Mouse (Mus musculus): ENCODE data around the gene Rab44. TPM values are rescaled to one million over a fixed set of nuclear protein-coding genes. Genes with fewer than 3 reads are reported as not detected.

The Rab44 gene
- polyA plus RNA-seq, 1 experiment from 2014 or later: not detected

DNA sequence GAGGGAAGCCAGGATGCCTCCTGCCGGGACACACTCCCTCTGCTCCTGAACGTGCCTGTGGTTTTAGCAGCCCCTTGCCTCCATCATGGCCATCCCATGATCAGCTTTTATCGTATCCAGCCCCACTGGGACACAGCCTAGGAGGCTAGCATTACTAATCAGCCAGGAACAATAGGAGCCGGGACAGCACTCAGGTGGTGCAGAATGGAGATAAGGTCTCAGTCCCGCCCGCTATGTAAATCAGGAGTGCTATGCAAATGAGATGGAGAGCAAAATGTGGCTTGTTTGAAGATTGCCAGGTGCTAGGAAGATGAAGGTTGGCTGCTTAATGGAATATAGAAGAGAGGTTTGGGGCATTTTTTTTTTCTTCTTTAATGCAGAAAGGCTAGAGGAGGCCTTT is 51.5 kb downstream of the Rab44 start:
- WGBS: 12% methylated on average over 6 of the region's 6 CpGs
- Histone ChIP-seq H3K4me3 (ENCODE audit: low read depth, low read length) (no peak overlapping the region), H3K27ac (ENCODE audit: low read depth, low read length) (no peak overlapping the region), H3K9me3 (ENCODE audit: control insufficient read depth, low read length) (no peaks in the 10 kb centered on the region), H3K9ac (replicated peaks; ENCODE audit: low read depth, low read length) (no peak overlapping the region), H3K36me3 (ENCODE audit: control insufficient read depth, insufficient read depth, low read length) (no peaks in the 10 kb centered on the region), H3K4me2 (ENCODE audit: low read depth, low read length) (no peak overlapping the region), H3K4me1 (ENCODE audit: control insufficient read depth, insufficient read depth, low read length) (peaks cover 4% of the 10 kb centered on the region; the same call in 1 of the 2 replicates), H3K27me3 (ENCODE audit: control insufficient read depth, insufficient read depth, low read length) (no peaks in the 10 kb centered on the region)
- peak; percentile 30; the same call in 1 of the 2 replicates for ATAC-seq (ENCODE audit: low read depth)

- H3K27ac ChIP-seq (ENCODE audit: low read depth, low read length): no peak overlapping the region
- H3K9ac ChIP-seq (replicated peaks; ENCODE audit: low read depth, low read length): no peak overlapping the region
Observed at GRCm38 (mm10) chr17:29165967-29166578, 52.1 kb downstream of the Rab44 start.

GRCm38 (mm10) chr17:29167371-29167770 is 53.4 kb downstream of the Rab44 start:
- 71% methylated on average over 6 of the region's 6 CpGs for WGBS
- Histone ChIP-seq H3K27ac (ENCODE audit: low read depth, low read length) (no peak overlapping the region), H3K9me3 (ENCODE audit: control insufficient read depth, low read length) (no peaks in the 10 kb centered on the region), H3K9ac (replicated peaks; ENCODE audit: low read depth, low read length) (no peak overlapping the region), H3K4me3 (ENCODE audit: low read depth, low read length) (no peak overlapping the region), H3K36me3 (ENCODE audit: control insufficient read depth, insufficient read depth, low read length) (no peaks in the 10 kb centered on the region), H3K4me1 (ENCODE audit: control insufficient read depth, insufficient read depth, low read length) (peaks cover 4% of the 10 kb centered on the region; the same call in 1 of the 2 replicates), H3K4me2 (ENCODE audit: low read depth, low read length) (no peak overlapping the region), H3K27me3 (ENCODE audit: control insufficient read depth, insufficient read depth, low read length) (no peaks in the 10 kb centered on the region)
- no peak for ATAC-seq (ENCODE audit: low read depth)

More at GRCm38 (mm10) chr17:29165967-29166578, 52.1 kb downstream of the Rab44 start:
- no peaks in the 10 kb centered on the region for H3K9me3 ChIP-seq (ENCODE audit: control insufficient read depth, low read length)
- no peak overlapping the region for H3K4me3 ChIP-seq (ENCODE audit: low read depth, low read length)
- peaks cover 4% of the 10 kb centered on the region; the same call in 1 of the 2 replicates for H3K4me1 ChIP-seq (ENCODE audit: control insufficient read depth, insufficient read depth, low read length)
- ATAC-seq (ENCODE audit: low read depth): no peak
- H3K36me3 ChIP-seq (ENCODE audit: control insufficient read depth, insufficient read depth, low read length): no peaks in the 10 kb centered on the region
- no peaks in the 10 kb centered on the region for H3K27me3 ChIP-seq (ENCODE audit: control insufficient read depth, insufficient read depth, low read length)
- 46% methylated on average over 8 of the region's 8 CpGs for WGBS
- no peak overlapping the region for H3K4me2 ChIP-seq (ENCODE audit: low read depth, low read length)

- ATAC-seq (ENCODE audit: low read depth): no peak
- WGBS: 82% methylated on average over 4 of the region's 4 CpGs
Observed at GRCm38 (mm10) chr17:29168438-29168837, 54.5 kb downstream of the Rab44 start.

DNA sequence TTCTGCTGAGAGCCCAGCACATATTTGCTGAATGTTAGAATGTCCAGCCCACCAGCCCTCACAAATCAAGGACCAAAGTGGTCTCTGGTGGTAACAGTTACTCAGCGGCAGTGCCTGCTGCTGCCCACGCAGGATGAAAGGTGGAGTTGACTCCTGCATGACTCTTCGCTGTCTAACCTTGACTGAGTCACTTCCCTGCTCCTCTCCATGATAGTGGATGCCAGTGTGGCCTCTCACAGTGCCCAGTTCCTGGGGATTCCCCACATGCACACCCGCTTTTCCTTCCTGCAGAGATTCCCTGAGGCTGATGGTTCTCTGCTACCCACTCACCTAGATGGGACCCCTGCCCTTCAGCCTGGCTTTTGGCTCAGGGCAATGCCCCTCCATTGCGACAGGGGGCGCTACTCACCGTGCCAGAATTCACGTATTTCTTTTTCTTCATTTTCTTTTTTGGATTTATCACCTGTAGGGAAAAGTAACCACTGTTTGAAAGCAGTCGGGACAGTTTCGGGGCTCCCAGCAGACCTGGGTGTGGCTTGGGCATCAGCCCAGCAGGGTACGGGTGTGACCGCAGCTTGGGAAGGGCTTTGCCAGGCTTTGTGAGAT is 55.2 kb downstream of the Rab44 start:
- Histone ChIP-seq H3K27me3 (ENCODE audit: control insufficient read depth, insufficient read depth, low read length) (no peaks in the 10 kb centered on the region), H3K36me3 (ENCODE audit: control insufficient read depth, insufficient read depth, low read length) (no peaks in the 10 kb centered on the region), H3K4me3 (ENCODE audit: low read depth, low read length) (no peak overlapping the region), H3K9ac (replicated peaks; ENCODE audit: low read depth, low read length) (no peak overlapping the region), H3K4me1 (ENCODE audit: control insufficient read depth, insufficient read depth, low read length) (peaks cover 4% of the 10 kb centered on the region; the same call in 1 of the 2 replicates), H3K27ac (ENCODE audit: low read depth, low read length) (no peak overlapping the region), H3K4me2 (ENCODE audit: low read depth, low read length) (no peak overlapping the region), H3K9me3 (ENCODE audit: control insufficient read depth, low read length) (no peaks in the 10 kb centered on the region)
- no peak for ATAC-seq (ENCODE audit: low read depth)
- WGBS: 75% methylated on average over 12 of the region's 12 CpGs

More at GRCm38 (mm10) chr17:29168438-29168837, 54.5 kb downstream of the Rab44 start:
- no peak overlapping the region for H3K4me2 ChIP-seq (ENCODE audit: low read depth, low read length)
- no peaks in the 10 kb centered on the region for H3K9me3 ChIP-seq (ENCODE audit: control insufficient read depth, low read length)
- no peaks in the 10 kb centered on the region for H3K27me3 ChIP-seq (ENCODE audit: control insufficient read depth, insufficient read depth, low read length)
- H3K9ac ChIP-seq (replicated peaks; ENCODE audit: low read depth, low read length): no peak overlapping the region
- no peak overlapping the region for H3K4me3 ChIP-seq (ENCODE audit: low read depth, low read length)
- no peak overlapping the region for H3K27ac ChIP-seq (ENCODE audit: low read depth, low read length)
- H3K4me1 ChIP-seq (ENCODE audit: control insufficient read depth, insufficient read depth, low read length): peaks cover 4% of the 10 kb centered on the region; the same call in 1 of the 2 replicates
- H3K36me3 ChIP-seq (ENCODE audit: control insufficient read depth, insufficient read depth, low read length): no peaks in the 10 kb centered on the region

DNA sequence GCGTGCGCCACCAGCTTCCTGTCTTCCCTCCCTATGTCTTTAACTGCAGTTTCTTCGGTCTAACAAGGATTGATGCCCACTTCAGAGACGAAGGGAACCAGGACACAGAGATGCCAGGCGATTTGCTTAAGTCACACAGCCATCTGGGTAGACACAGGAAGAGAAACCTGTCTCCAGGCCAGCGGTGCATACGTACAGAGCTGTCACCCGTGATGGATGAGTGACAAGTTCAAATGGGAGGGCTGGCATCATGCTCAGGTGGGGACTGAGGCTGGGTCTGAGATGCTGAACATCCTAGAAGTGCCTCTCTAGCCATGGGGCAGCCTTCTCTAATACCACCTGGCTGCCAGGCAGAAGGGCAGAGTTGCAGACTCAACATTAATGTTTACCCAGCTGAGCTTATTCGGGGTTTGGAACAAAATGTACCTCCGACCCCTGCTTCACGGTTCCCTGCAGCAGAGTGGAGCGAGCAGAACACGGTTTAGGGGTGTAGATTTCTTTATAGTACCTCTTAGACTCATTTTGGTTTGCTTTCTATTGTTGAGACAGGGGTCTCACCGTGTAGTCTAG is 56.6 kb downstream of the Rab44 start:
- H3K9ac ChIP-seq (replicated peaks; ENCODE audit: low read depth, low read length): no peak overlapping the region
- no peaks in the 10 kb centered on the region for H3K36me3 ChIP-seq (ENCODE audit: control insufficient read depth, insufficient read depth, low read length)
- no peak overlapping the region for H3K4me3 ChIP-seq (ENCODE audit: low read depth, low read length)
- no peak for ATAC-seq (ENCODE audit: low read depth)
- H3K27ac ChIP-seq (ENCODE audit: low read depth, low read length): no peak overlapping the region
- H3K4me1 ChIP-seq (ENCODE audit: control insufficient read depth, insufficient read depth, low read length): no peaks in the 10 kb centered on the region; the same call in 1 of the 2 replicates
- no peak overlapping the region for H3K4me2 ChIP-seq (ENCODE audit: low read depth, low read length)
- no peaks in the 10 kb centered on the region for H3K27me3 ChIP-seq (ENCODE audit: control insufficient read depth, insufficient read depth, low read length)
- 80% methylated on average over 14 of the region's 14 CpGs for WGBS
- H3K9me3 ChIP-seq (ENCODE audit: control insufficient read depth, low read length): no peaks in the 10 kb centered on the region

GRCm38 (mm10) chr17:29171001-29171772 is 57.2 kb downstream of the Rab44 start:
- Histone ChIP-seq H3K27ac (ENCODE audit: low read depth, low read length) (no peak overlapping the region), H3K4me3 (ENCODE audit: low read depth, low read length) (no peak overlapping the region), H3K9ac (replicated peaks; ENCODE audit: low read depth, low read length) (no peak overlapping the region), H3K9me3 (ENCODE audit: control insufficient read depth, low read length) (no peaks in the 10 kb centered on the region), H3K4me2 (ENCODE audit: low read depth, low read length) (no peak overlapping the region), H3K36me3 (ENCODE audit: control insufficient read depth, insufficient read depth, low read length) (no peaks in the 10 kb centered on the region), H3K27me3 (ENCODE audit: control insufficient read depth, insufficient read depth, low read length) (no peaks in the 10 kb centered on the region), H3K4me1 (ENCODE audit: control insufficient read depth, insufficient read depth, low read length) (no peaks in the 10 kb centered on the region; the same call in 1 of the 2 replicates)
- 22% methylated on average over 14 of the region's 14 CpGs for WGBS
- ATAC-seq (ENCODE audit: low read depth): no peak

DNA sequence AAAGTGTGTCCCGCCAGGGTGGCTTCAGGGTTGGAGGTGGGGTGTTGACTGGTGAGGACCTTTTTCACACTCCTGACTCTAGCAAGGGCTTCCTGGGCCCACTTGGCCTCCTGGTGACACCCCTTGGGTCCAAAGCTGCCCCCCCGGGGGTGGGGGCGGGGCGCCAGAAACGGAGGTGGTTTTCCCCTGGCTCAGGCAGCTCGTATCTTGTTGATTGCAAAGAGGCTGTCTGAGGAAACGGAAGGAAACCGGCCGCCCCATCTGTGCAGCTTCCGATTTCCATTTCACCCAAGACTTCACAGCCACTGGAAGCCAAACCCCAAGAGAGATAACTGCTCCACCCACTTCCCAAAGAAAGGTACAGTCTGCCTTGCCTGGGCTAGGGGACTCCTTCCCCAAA is 58.1 kb downstream of the Rab44 start:
- no peak for ATAC-seq (ENCODE audit: low read depth)
- H3K4me2 ChIP-seq (ENCODE audit: low read depth, low read length): no peak overlapping the region
- WGBS: 47% methylated on average over 10 of the region's 10 CpGs

More for the DNA sequence above, 58.1 kb downstream of the Rab44 start:
- Histone ChIP-seq H3K4me3 (ENCODE audit: low read depth, low read length) (no peak overlapping the region), H3K36me3 (ENCODE audit: control insufficient read depth, insufficient read depth, low read length) (no peaks in the 10 kb centered on the region), H3K4me1 (ENCODE audit: control insufficient read depth, insufficient read depth, low read length) (peaks cover 6% of the 10 kb centered on the region; the same call in 1 of the 2 replicates), H3K27me3 (ENCODE audit: control insufficient read depth, insufficient read depth, low read length) (no peaks in the 10 kb centered on the region), H3K9me3 (ENCODE audit: control insufficient read depth, low read length) (no peaks in the 10 kb centered on the region), H3K9ac (replicated peaks; ENCODE audit: low read depth, low read length) (no peak overlapping the region), H3K27ac (ENCODE audit: low read depth, low read length) (no peak overlapping the region)
